Mouse (Mus musculus): ENCODE measurements around the gene Rgl2. TPM values are rescaled to one million over a fixed set of nuclear protein-coding genes. Genes with fewer than 3 reads are reported as not detected.
"Not testable (repeated sequence)": the region's sequence is repeated elsewhere in the genome, so short reads cannot be mapped to it uniquely, and the experiment has no call there.

Gene Rgl2
- polyA plus RNA-seq, 1 experiment from 2014 or later: 39.8 TPM

DNA sequence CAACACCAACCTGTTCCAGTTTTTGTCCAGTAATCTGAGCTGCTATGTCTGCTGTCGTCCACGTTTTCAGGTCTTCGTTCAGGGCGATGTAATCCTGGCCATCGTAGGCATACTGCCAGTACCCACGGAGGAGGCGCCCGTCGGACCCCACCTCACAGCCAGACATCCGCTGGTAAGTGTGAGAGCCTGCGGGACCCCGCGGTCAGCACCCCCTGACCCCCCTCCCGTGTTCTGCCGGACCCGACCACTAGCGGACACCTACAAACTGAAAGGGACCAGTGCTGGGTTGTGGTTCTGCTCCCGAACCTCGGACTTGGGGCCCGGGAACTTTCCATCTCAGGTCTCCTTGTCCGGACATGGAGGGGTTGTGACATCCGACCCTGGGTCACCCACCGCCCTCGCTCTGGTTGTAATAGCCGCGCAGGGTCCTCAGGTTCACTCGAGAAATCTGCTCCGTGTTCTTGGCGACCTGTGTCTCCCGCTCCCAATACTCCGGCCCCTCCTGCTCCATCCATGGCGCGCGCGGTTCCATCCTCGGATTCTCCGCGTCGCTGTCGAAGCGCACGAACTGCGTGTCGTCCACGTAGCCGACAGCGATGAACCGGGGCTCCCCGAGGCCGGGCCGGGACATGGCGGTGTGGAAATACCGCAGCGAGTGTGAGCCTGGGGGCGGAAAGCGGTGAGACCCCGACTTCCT lies 48.7 kb downstream of the Rgl2 start:
- Histone ChIP-seq H3K9me3 (ENCODE audit: control insufficient read depth, low read depth, low read length) (no peaks in the 10 kb centered on the region), H3K36me3 (ENCODE audit: control insufficient read depth, insufficient read depth, low read length) (no peaks in the 10 kb centered on the region), H3K4me1 (ENCODE audit: control insufficient read depth, insufficient read depth, low read length) (peaks cover 4% of the 10 kb centered on the region; the same call in 1 of the 2 replicates), H3K4me3 (ENCODE audit: low read depth, low read length) (peak overlapping the region; percentile 29), H3K4me2 (replicated peaks; ENCODE audit: low read depth, low read length) (peak overlapping the region; percentile 59), H3K9ac (replicated peaks; ENCODE audit: low read depth, low read length) (0 out of 2 replicates have a peak overlapping the region, but pooled peaks have one; percentile 25), H3K27ac (ENCODE audit: low read length) (no peak overlapping the region), H3K27me3 (ENCODE audit: control insufficient read depth, insufficient read depth, low read length) (peaks cover 17% of the 10 kb centered on the region)
- WGBS: 2% methylated on average over 57 of the region's 57 CpGs
- no peak for ATAC-seq (ENCODE audit: insufficient number of reproducible peaks, insufficient read depth, low FRiP score, low read depth)

DNA sequence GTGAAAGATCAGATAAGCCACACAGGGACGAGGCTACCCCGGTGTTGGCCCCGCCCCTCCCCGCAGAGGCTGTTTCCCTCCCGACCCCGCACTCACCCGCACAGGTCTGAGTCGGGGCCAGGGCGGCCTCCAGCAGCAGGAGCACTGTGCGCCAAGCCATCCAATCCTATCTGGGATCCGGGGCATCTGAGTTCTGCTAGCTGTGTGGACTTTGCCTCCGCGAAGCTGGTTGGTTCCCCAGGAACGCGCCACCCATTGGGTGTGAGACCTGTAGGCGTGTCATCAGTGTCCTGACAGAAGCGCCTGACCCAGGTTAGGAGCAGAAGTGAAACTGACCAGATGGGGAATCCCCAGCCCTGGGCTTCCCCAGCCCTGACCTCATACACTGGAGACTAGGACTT lies 49.3 kb downstream of the Rgl2 start:
- under 1% methylated on average over 16 of the region's 17 CpGs for WGBS
- Histone ChIP-seq H3K4me1 (ENCODE audit: control insufficient read depth, insufficient read depth, low read length) (peaks cover 4% of the 10 kb centered on the region; the same call in 1 of the 2 replicates), H3K9me3 (ENCODE audit: control insufficient read depth, low read depth, low read length) (no peaks in the 10 kb centered on the region), H3K9ac (replicated peaks; ENCODE audit: low read depth, low read length) (0 out of 2 replicates have a peak overlapping the region, but pooled peaks have one; percentile 25), H3K36me3 (ENCODE audit: control insufficient read depth, insufficient read depth, low read length) (no peaks in the 10 kb centered on the region), H3K27ac (ENCODE audit: low read length) (no peak overlapping the region), H3K4me3 (ENCODE audit: low read depth, low read length) (peak overlapping the region; percentile 29), H3K27me3 (ENCODE audit: control insufficient read depth, insufficient read depth, low read length) (peaks cover 17% of the 10 kb centered on the region), H3K4me2 (replicated peaks; ENCODE audit: low read depth, low read length) (peak overlapping the region; percentile 59)
- peak; percentile 75 for ATAC-seq (ENCODE audit: insufficient number of reproducible peaks, insufficient read depth, low FRiP score, low read depth)

DNA sequence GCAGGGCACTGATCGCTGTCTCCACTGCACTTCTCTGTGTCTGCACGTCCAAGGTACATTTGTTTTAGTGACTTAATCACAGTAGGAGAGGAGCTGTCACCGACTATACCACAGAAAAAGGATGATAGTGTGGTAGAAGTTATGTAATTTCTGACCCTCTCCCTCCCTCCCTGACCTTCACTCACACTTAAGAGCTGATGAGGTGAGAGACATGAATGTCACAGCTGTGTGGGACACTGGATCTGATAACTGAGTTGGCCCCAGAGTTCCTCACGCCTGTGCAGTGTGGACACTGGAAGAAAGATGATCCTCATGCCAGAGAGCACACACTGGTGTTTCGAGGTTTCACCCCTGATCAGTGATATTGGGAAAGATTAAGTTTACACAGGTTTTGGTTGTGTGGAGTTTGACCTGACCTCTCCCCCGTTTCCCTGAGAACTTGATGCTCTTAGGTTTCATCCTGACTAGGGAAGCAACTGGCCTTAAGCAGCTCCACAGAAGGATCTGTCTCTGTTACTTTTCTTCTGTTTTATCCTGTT lies 50.2 kb downstream of the Rgl2 start:
- Histone ChIP-seq H3K9me3 (ENCODE audit: control insufficient read depth, low read depth, low read length) (no peaks in the 10 kb centered on the region), H3K9ac (replicated peaks; ENCODE audit: low read depth, low read length) (no peak overlapping the region), H3K27ac (ENCODE audit: low read length) (no peak overlapping the region), H3K27me3 (ENCODE audit: control insufficient read depth, insufficient read depth, low read length) (peaks cover 17% of the 10 kb centered on the region), H3K4me1 (ENCODE audit: control insufficient read depth, insufficient read depth, low read length) (peaks cover 4% of the 10 kb centered on the region; the same call in 1 of the 2 replicates), H3K4me3 (ENCODE audit: low read depth, low read length) (no peak overlapping the region), H3K36me3 (ENCODE audit: control insufficient read depth, insufficient read depth, low read length) (no peaks in the 10 kb centered on the region), H3K4me2 (replicated peaks; ENCODE audit: low read depth, low read length) (no peak overlapping the region)
- ATAC-seq (ENCODE audit: insufficient number of reproducible peaks, insufficient read depth, low FRiP score, low read depth): no peak
- WGBS: 66% methylated on average over 6 of the region's 6 CpGs

DNA sequence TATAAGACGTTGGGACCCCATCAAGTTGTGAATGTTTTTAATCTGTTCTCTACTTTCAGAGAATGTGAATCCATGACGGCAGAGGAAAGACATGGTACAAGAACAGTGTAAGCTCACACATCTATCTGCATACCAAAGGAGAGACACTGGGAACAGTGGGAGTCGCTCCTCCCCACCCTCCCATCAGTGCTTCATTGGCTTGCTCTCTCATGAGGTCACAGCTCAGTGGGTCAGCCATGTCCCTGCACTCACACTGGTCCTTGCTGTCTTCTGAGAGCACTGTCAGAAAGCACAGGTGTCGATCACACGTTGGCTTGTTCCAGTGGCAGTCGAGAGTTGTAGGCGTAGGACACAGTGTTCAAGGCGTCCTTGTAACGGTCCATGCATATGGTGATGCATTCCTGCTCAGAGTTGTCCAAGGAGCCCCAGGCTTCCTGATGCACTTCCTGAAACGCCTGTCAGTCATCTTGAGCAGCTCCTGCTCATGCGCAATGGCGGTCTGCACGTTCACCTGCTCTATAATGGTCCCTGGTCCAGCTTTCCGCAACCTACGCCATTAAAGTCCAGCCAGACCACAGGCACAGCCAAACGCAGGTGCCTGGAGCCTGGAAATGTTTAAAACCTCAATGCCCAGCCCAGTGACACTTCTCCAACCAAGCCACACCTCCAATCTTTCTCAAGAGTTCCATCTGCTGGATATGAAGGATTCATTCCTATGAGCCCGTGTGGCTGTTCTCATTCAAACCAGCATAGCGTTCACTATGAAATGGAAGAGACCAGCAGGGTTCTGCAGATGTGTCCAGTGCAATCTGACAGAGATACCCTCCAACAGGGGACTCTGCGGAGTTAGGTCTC lies 51.1 kb downstream of the Rgl2 start:
- Histone ChIP-seq H3K4me2 (replicated peaks; ENCODE audit: low read depth, low read length) (no peak overlapping the region), H3K9me3 (ENCODE audit: control insufficient read depth, low read depth, low read length) (no peaks in the 10 kb centered on the region), H3K4me1 (ENCODE audit: control insufficient read depth, insufficient read depth, low read length) (peaks cover 4% of the 10 kb centered on the region; the same call in 1 of the 2 replicates), H3K27me3 (ENCODE audit: control insufficient read depth, insufficient read depth, low read length) (peaks cover 17% of the 10 kb centered on the region), H3K27ac (ENCODE audit: low read length) (no peak overlapping the region), H3K9ac (replicated peaks; ENCODE audit: low read depth, low read length) (no peak overlapping the region), H3K4me3 (ENCODE audit: low read depth, low read length) (no peak overlapping the region), H3K36me3 (ENCODE audit: control insufficient read depth, insufficient read depth, low read length) (no peaks in the 10 kb centered on the region)
- WGBS: 74% methylated on average over 19 of the region's 19 CpGs
- ATAC-seq (ENCODE audit: insufficient number of reproducible peaks, insufficient read depth, low FRiP score, low read depth): no peak

DNA sequence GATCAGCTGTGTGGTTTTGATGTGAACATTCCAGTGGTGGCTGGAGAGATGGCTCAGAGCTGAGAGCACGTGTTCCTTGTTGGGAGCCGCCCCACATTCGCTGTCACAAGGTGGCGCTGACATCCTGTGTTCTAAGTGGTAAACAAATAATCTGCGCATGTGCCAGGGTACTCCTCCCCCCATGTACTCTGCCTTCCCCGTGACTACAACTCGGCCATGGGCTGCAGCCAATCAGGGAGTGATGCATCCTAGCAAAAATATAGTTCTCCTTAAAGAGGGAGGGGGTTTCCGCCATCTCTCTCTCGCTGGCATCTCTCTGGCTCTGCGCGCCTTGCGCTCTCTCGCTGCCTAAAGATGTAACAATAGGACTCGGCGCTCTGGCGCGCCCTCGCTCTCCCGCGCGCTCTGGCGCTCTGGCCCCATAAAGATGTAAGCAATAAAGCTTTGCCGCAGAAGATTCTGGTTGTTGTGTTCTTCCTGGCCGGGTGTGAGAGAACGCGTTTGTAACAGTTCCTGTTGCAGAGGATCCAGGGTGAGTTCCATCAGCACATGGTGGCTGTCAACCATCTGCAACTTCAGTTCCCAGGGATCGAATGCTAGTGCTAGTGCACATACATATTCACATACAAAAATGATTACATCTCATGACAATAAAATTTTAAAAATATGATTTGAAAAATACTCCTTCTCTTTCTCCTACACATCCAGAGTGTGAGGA lies 52.0 kb downstream of the Rgl2 start:
- H3K27ac ChIP-seq (ENCODE audit: low read length): peak overlapping the region; percentile 78
- H3K4me2 ChIP-seq (replicated peaks; ENCODE audit: low read depth, low read length): peak overlapping the region; percentile 46
- H3K9me3 ChIP-seq (ENCODE audit: control insufficient read depth, low read depth, low read length); H3K36me3 ChIP-seq (ENCODE audit: control insufficient read depth, insufficient read depth, low read length); H3K9ac ChIP-seq (replicated peaks; ENCODE audit: low read depth, low read length); H3K4me1 ChIP-seq (ENCODE audit: control insufficient read depth, insufficient read depth, low read length): not testable (repeated sequence)
- peak overlapping the region; percentile 37 for H3K4me3 ChIP-seq (ENCODE audit: low read depth, low read length)
- WGBS: 1% methylated on average over 27 of the region's 27 CpGs
- peaks cover 17% of the 10 kb centered on the region for H3K27me3 ChIP-seq (ENCODE audit: control insufficient read depth, insufficient read depth, low read length)
- peak; percentile 84 for ATAC-seq (ENCODE audit: insufficient number of reproducible peaks, insufficient read depth, low FRiP score, low read depth)

DNA sequence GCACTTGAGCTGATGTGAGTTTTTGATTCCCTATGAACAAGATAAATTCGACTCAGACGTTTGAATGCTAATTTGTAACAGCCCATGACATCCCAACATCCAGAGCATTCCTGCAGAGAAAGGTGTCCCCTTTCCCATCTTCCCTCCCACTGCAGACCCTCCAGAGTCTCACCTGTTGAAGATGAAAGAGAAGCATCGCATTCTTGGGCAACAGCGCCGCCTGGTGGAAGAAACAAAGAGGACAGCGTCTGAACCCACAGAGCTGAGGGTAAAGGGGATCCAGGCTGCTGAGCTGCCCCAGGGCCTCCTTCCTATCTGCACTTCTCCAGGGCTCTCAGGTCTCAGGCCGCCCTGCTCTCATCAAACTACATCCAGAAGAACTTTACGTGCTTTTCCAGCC lies 52.8 kb downstream of the Rgl2 start:
- not testable (repeated sequence) for H3K36me3 ChIP-seq (ENCODE audit: control insufficient read depth, insufficient read depth, low read length); H3K27ac ChIP-seq (ENCODE audit: low read length); H3K4me1 ChIP-seq (ENCODE audit: control insufficient read depth, insufficient read depth, low read length); ATAC-seq (ENCODE audit: insufficient number of reproducible peaks, insufficient read depth, low FRiP score, low read depth); H3K9me3 ChIP-seq (ENCODE audit: control insufficient read depth, low read depth, low read length); H3K4me3 ChIP-seq (ENCODE audit: low read depth, low read length); H3K9ac ChIP-seq (replicated peaks; ENCODE audit: low read depth, low read length)
- Histone ChIP-seq H3K27me3 (ENCODE audit: control insufficient read depth, insufficient read depth, low read length) (peaks cover 17% of the 10 kb centered on the region), H3K4me2 (replicated peaks; ENCODE audit: low read depth, low read length) (0 out of 2 replicates have a peak overlapping the region, but pooled peaks have one; percentile 46)
- 12% methylated on average over 8 of the region's 8 CpGs for WGBS
